Mouse (Mus musculus) heart, adult 2 months (tissue): ENCODE measurements at regions not wholly inside any gene's neighbourhood (a gene's known extent, or its start where the extent isn't known, plus 50 kb on each side); places are given as distances from the start of the nearest gene placed in this dataset.

Experiments
- CTCF ChIP-seq: fragments of 200-600 bp; IDR thresholded peaks from 2 replicates; pipeline ENCODE4 v1.8.1; 2022; ENCODE audit warnings: antibody characterized with exemption, mild to moderate bottlenecking, moderate library complexity
- EP300 ChIP-seq: fragments of 200-500 bp; IDR thresholded peaks from 2 replicates; pipeline ENCODE4 v1.6.1; 2011; ENCODE audit warnings: low read depth, low read length, control low read depth; ENCODE audit not compliant: insufficient read depth
- POLR2A ChIP-seq: fragments of 200-500 bp; IDR thresholded peaks from 2 replicates; pipeline ENCODE4 v1.6.1; 2011; ENCODE audit warnings: mild to moderate bottlenecking, low read depth, low read length, control low read depth; ENCODE audit not compliant: insufficient read depth

GRCm38 (mm10) chr6:104061692-104062263, 430.8 kb upstream of the Cntn6 start:
- no peak for TF ChIP-seq POLR2A
- no peak for TF ChIP-seq CTCF
- TF ChIP-seq EP300 = no peak
